ENCODE assay signal across 8 mouse cellular contexts in the genomic region with DNA sequence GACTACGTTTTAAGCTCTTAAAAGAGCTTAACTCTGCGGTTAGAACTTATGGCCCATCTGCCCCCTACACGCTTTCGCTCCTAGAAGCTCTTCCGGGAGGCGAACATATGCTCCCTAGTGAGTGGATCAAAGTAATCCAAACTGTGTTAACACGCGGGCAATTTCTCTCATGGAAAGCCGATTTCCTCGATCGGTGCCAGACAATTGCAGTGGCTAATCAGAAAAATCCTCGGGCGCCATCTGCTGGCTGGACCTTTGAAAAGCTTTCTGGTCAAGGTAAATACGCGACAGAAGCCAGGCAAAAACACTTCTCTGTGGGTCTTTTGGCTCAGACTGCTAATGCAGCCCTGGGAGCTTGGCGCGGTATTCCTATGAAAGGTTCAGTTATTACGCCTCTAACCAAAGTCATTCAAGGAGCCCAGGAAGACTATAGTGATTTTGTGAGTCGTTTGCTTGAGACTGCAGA. TPM values are rescaled to one million over a fixed set of nuclear protein-coding genes. Genes with fewer than 3 reads are reported as not detected.
DNase-seq lines count a peak whose midpoint lies in the region; ATAC-seq and TF ChIP-seq lines count a peak whose summit lies in the region.

No protein-coding gene starts in this region.

- no peaks in the 10 kb centered on the region for H3K36me3 ChIP-seq in embryonic facial prominence, embryonic 14.5 days (ENCODE audit: control insufficient read depth, insufficient read depth, low read length)
- no peaks in the 10 kb centered on the region for H3K36me3 ChIP-seq in heart, adult 2 months (ENCODE audit: control insufficient read depth, insufficient read depth, low read length)
- H3K36me3 ChIP-seq in limb, embryonic 13.5 days = no peaks in the 10 kb centered on the region
- H3K36me3 ChIP-seq in midbrain, embryonic 16.5 days (ENCODE audit: control insufficient read depth, insufficient read depth, low read length) = no peaks in the 10 kb centered on the region

- ATAC-seq in embryonic facial prominence, embryonic 14.5 days (ENCODE audit: low read depth) = peak; percentile 89
- ATAC-seq in limb, embryonic 13.5 days (ENCODE audit: low FRiP score, low read depth) = peak; percentile 83
- ATAC-seq in midbrain, embryonic 16.5 days = peak; percentile 87

- peaks cover 6% of the 10 kb centered on the region; the same call in 1 of the 2 replicates for H3K27me3 ChIP-seq in embryonic facial prominence, embryonic 14.5 days (replicated peaks; ENCODE audit: control insufficient read depth, insufficient read depth, low read length)
- no peaks in the 10 kb centered on the region for H3K27me3 ChIP-seq in heart, adult 2 months (ENCODE audit: control insufficient read depth, insufficient read depth, low read length)
- peaks cover 21% of the 10 kb centered on the region for H3K27me3 ChIP-seq in limb, embryonic 13.5 days
- peaks cover 7% of the 10 kb centered on the region for H3K27me3 ChIP-seq in midbrain, embryonic 16.5 days (ENCODE audit: control insufficient read depth, insufficient read depth, low read depth, low read length)

- TF ChIP-seq EP300 in heart, adult 2 months (IDR thresholded peaks at IDR 0.05; ENCODE audit: insufficient read depth, low read depth, low read length) = 0 out of 2 replicates have a peak, but pooled peaks have one; percentile 37

- 0 out of 2 replicates have a peak, but pooled peaks have one; percentile 17 for TF ChIP-seq POLR2A in heart, adult 2 months (IDR thresholded peaks at IDR 0.05; ENCODE audit: insufficient read depth, low read depth, low read length)

- H3K27ac ChIP-seq in embryonic facial prominence, embryonic 14.5 days (replicated peaks; ENCODE audit: low read depth, low read length) = peak overlapping the region; percentile 87
- H3K27ac ChIP-seq in heart, adult 2 months = peak overlapping the region; percentile 86
- H3K27ac ChIP-seq in limb, embryonic 13.5 days = peak overlapping the region; percentile 92
- peak overlapping the region; percentile 79 for H3K27ac ChIP-seq in midbrain, embryonic 16.5 days (ENCODE audit: low read length)

- peak overlapping the region; percentile 73 for H3K4me2 ChIP-seq in embryonic facial prominence, embryonic 14.5 days (ENCODE audit: low read depth, low read length)
- peak overlapping the region; percentile 75 for H3K4me2 ChIP-seq in limb, embryonic 13.5 days (replicated peaks)
- H3K4me2 ChIP-seq in midbrain, embryonic 16.5 days (ENCODE audit: low read length) = peak overlapping the region; percentile 72

- WGBS in embryonic facial prominence, embryonic 14.5 days = under 1% methylated on average over 19 of the region's 19 CpGs
- WGBS in heart, adult 2 months = under 1% methylated on average over 19 of the region's 19 CpGs
- WGBS in limb, embryonic 13.5 days = under 1% methylated on average over 19 of the region's 19 CpGs
- WGBS in midbrain, embryonic 16.5 days = under 1% methylated on average over 19 of the region's 19 CpGs

- no peaks in the 10 kb centered on the region for H3K79me2 ChIP-seq in heart, adult 2 months (replicated peaks; ENCODE audit: control insufficient read depth, insufficient read depth, low read length)

- TF ChIP-seq CTCF in heart, adult 2 months (IDR thresholded peaks at IDR 0.05) = peak; percentile 75

- H3K9me3 ChIP-seq in embryonic facial prominence, embryonic 14.5 days (ENCODE audit: control insufficient read depth, low read length) = no peaks in the 10 kb centered on the region
- H3K9me3 ChIP-seq in limb, embryonic 13.5 days = no peaks in the 10 kb centered on the region
- no peaks in the 10 kb centered on the region for H3K9me3 ChIP-seq in midbrain, embryonic 16.5 days (replicated peaks; ENCODE audit: control insufficient read depth, low read length, poor library complexity, severe bottlenecking)

- peak; percentile 92 for DNase-seq in 3T3-L1 (ENCODE audit: low read depth, low spot score)
- peak; percentile 86 to 87 for DNase-seq in adrenal gland, postnatal 4 days (ENCODE audit: low spot score in 2 of 2)
- peak; percentile 97 for DNase-seq in embryonic facial prominence, embryonic 14.5 days (ENCODE audit: low spot score)
- peak; percentile 87 to 93 for DNase-seq in heart, adult 2 months
- peak; percentile 87 to 95 for DNase-seq in kidney, adult 8-10 months
- DNase-seq in spleen, postnatal 10 days (ENCODE audit: low spot score in 2 of 2) = peak; percentile 79 to 92

- intact Hi-C loops in heart, adult 2 months (cut with DNase I) = loop anchor here (2.0 kb wide), 1 partner anchor 138 kb away; no protein-coding TSS in a partner anchor

- H3K4me1 ChIP-seq in embryonic facial prominence, embryonic 14.5 days (ENCODE audit: control insufficient read depth, insufficient read depth, low read length) = no peaks in the 10 kb centered on the region
- no peaks in the 10 kb centered on the region for H3K4me1 ChIP-seq in heart, adult 2 months (ENCODE audit: control insufficient read depth, insufficient read depth, low read length)
- H3K4me1 ChIP-seq in limb, embryonic 13.5 days = peaks cover 15% of the 10 kb centered on the region
- H3K4me1 ChIP-seq in midbrain, embryonic 16.5 days (ENCODE audit: control insufficient read depth, insufficient read depth, low read length) = peaks cover 8% of the 10 kb centered on the region

- peak overlapping the region; percentile 71 for H3K9ac ChIP-seq in embryonic facial prominence, embryonic 14.5 days (ENCODE audit: low read depth, low read length)
- peak overlapping the region; percentile 69 for H3K9ac ChIP-seq in heart, adult 2 months (ENCODE audit: low read depth, low read length)
- H3K9ac ChIP-seq in limb, embryonic 13.5 days = peak overlapping the region; percentile 77
- H3K9ac ChIP-seq in midbrain, embryonic 16.5 days (ENCODE audit: low read depth, low read length) = peak overlapping the region; percentile 59

- peak overlapping the region; percentile 56 for H3K4me3 ChIP-seq in embryonic facial prominence, embryonic 14.5 days (ENCODE audit: low read depth, low read length)
- H3K4me3 ChIP-seq in heart, adult 2 months = peak overlapping the region; percentile 64
- H3K4me3 ChIP-seq in limb, embryonic 13.5 days = peak overlapping the region; percentile 58
- H3K4me3 ChIP-seq in midbrain, embryonic 16.5 days (ENCODE audit: low read depth, low read length) = peak overlapping the region; percentile 47

RNA-seq across cellular contexts. Expression of gene Gm4559, which starts 10.5 kb away (rescaled TPM):
- total RNA-seq in adrenal gland, postnatal 4 days (2021) = not detected
- not detected in 2 replicates for polyA plus RNA-seq in embryonic facial prominence, embryonic 14.5 days (2014; fragmentation: Nextera tagmentation; extraction: Ambion mirVana)
- total RNA-seq in heart, adult 2 months (2021) = not detected
- polyA plus RNA-seq in heart, adult 2 months (2012; rRNA removed) = not detected in 2 replicates
- not detected in 2 replicates for polyA plus RNA-seq in limb, embryonic 13.5 days (2015; fragmentation: Nextera tagmentation; extraction: Ambion mirVana)
- not detected in 2 replicates for polyA plus RNA-seq in midbrain, embryonic 16.5 days (2015; fragmentation: Nextera tagmentation; extraction: Ambion mirVana)

RNA-seq across cellular contexts. Expression of gene Krtap5-1, which starts 12.3 kb away (rescaled TPM):
- total RNA-seq in adrenal gland, postnatal 4 days (2021) = not detected
- polyA plus RNA-seq in embryonic facial prominence, embryonic 14.5 days (2014; fragmentation: Nextera tagmentation; extraction: Ambion mirVana) = not detected in 2 replicates
- total RNA-seq in heart, adult 2 months (2021) = not detected
- polyA plus RNA-seq in heart, adult 2 months (2012; rRNA removed) = not detected in 2 replicates
- not detected in 2 replicates for polyA plus RNA-seq in limb, embryonic 13.5 days (2015; fragmentation: Nextera tagmentation; extraction: Ambion mirVana)
- not detected in 2 replicates for polyA plus RNA-seq in midbrain, embryonic 16.5 days (2015; fragmentation: Nextera tagmentation; extraction: Ambion mirVana)

RNA-seq across cellular contexts. Expression of gene Krtap5-4, which starts 18.7 kb away (rescaled TPM):
- total RNA-seq in adrenal gland, postnatal 4 days (2021) = not detected
- not detected in 2 replicates for polyA plus RNA-seq in embryonic facial prominence, embryonic 14.5 days (2014; fragmentation: Nextera tagmentation; extraction: Ambion mirVana)
- total RNA-seq in heart, adult 2 months (2021) = not detected
- not detected in 2 replicates for polyA plus RNA-seq in heart, adult 2 months (2012; rRNA removed)
- polyA plus RNA-seq in limb, embryonic 13.5 days (2015; fragmentation: Nextera tagmentation; extraction: Ambion mirVana) = not detected in 2 replicates
- not detected in 2 replicates for polyA plus RNA-seq in midbrain, embryonic 16.5 days (2015; fragmentation: Nextera tagmentation; extraction: Ambion mirVana)

RNA-seq across cellular contexts. Expression of gene Gm2431, which starts 26.5 kb away (rescaled TPM):
- not detected for total RNA-seq in adrenal gland, postnatal 4 days (2021)
- polyA plus RNA-seq in embryonic facial prominence, embryonic 14.5 days (2014; fragmentation: Nextera tagmentation; extraction: Ambion mirVana) = not detected in 2 replicates
- total RNA-seq in heart, adult 2 months (2021) = not detected
- polyA plus RNA-seq in heart, adult 2 months (2012; rRNA removed) = not detected in 2 replicates
- polyA plus RNA-seq in limb, embryonic 13.5 days (2015; fragmentation: Nextera tagmentation; extraction: Ambion mirVana) = not detected in 2 replicates
- not detected in 2 replicates for polyA plus RNA-seq in midbrain, embryonic 16.5 days (2015; fragmentation: Nextera tagmentation; extraction: Ambion mirVana)

RNA-seq across cellular contexts. Expression of gene Gm40460, which starts 43.8 kb away (rescaled TPM):
- total RNA-seq in adrenal gland, postnatal 4 days (2021) = not detected
- polyA plus RNA-seq in embryonic facial prominence, embryonic 14.5 days (2014; fragmentation: Nextera tagmentation; extraction: Ambion mirVana) = not detected in 2 replicates
- not detected for total RNA-seq in heart, adult 2 months (2021)
- not detected in 2 replicates for polyA plus RNA-seq in heart, adult 2 months (2012; rRNA removed)
- polyA plus RNA-seq in limb, embryonic 13.5 days (2015; fragmentation: Nextera tagmentation; extraction: Ambion mirVana) = not detected in 2 replicates
- not detected in 2 replicates for polyA plus RNA-seq in midbrain, embryonic 16.5 days (2015; fragmentation: Nextera tagmentation; extraction: Ambion mirVana)

Comparison
In these comparisons a context has a peak if more than half of its experiments do, and no peak if none do; other contexts are left out.
1. Peak in every context shown above with its lines: DNase-seq, ATAC-seq, H3K4me3 ChIP-seq and H3K27ac ChIP-seq.